Mouse (Mus musculus) brain, embryonic 14.5 days (tissue): ENCODE data around the gene Arhgef11.

ENCODE experiments used
- CTCF ChIP-seq: fragments of 200-500 bp; IDR thresholded peaks from 2 replicates; pipeline ENCODE4 v1.5.1; 2012; ENCODE audit warnings: inconsistent platforms, mild to moderate bottlenecking, moderate library complexity, borderline replicate concordance; ENCODE audit not compliant: insufficient read depth, insufficient read length; ENCODE audit errors: extremely low read depth
- POLR2A ChIP-seq: fragments of 200-500 bp; IDR thresholded peaks from 2 replicates; pipeline ENCODE4 v1.6.1; 2012; ENCODE audit warnings: mild to moderate bottlenecking, inconsistent platforms, borderline replicate concordance; ENCODE audit not compliant: poor library complexity, insufficient read depth, insufficient read length, severe bottlenecking; ENCODE audit errors: extremely low read depth

DNA sequence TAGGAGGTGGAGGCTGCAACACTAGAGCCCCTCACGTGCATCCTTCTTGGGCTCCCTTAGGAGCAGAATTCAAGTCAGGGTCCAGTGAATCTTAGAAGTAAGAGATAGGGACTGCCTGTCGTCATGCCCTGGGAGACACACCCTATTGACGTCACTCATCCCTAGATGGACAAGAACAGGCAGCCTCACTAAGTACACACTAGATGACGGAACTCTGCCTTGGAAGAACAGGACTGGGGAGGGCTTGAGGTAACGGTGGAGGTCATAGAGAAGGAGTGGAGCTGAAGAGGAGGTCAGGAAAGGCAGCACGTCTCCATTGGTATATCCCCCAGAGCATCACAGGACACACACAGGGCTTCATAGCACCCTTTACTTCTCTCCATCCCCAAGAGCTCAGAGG lies 111.3 kb downstream of the Arhgef11 start:
- TF ChIP-seq CTCF = no peak
- no peak for TF ChIP-seq POLR2A
